Mouse (Mus musculus) spleen, adult 2 months (tissue): ENCODE results near the gene Timm13. TPM values are rescaled to one million over a fixed set of nuclear protein-coding genes. Genes with fewer than 3 reads are reported as not detected.

Source experiments
- DNase-seq, 2 experiments: peaks; one replicate each; pipeline versions ENCODE4 v3.0.0 to v3.0.0-alpha.2; 2012 to 2021; ENCODE audit warnings: low spot score in 2 of 2, low read depth in 1 of 2
- H3K27ac ChIP-seq: fragments of 200-500 bp; 2 replicates; pipeline ENCODE4 v1.5.1; 2012; ENCODE audit warnings: low read length, inconsistent platforms; ENCODE audit not compliant: insufficient read depth
- H3K27me3 ChIP-seq: fragments of 200-500 bp; 2 replicates; pipeline ENCODE4 v1.6.1; 2012; ENCODE audit warnings: mild to moderate bottlenecking, moderate library complexity, low read length, inconsistent platforms; ENCODE audit not compliant: control insufficient read depth, insufficient read depth
- H3K36me3 ChIP-seq: fragments of 200-500 bp; 2 replicates; pipeline ENCODE4 v1.6.1; 2012; ENCODE audit warnings: mild to moderate bottlenecking, low read length, inconsistent platforms; ENCODE audit not compliant: control insufficient read depth, insufficient read depth
- H3K4me1 ChIP-seq: fragments of 200-500 bp; 2 replicates; pipeline ENCODE4 v1.6.1; 2011; ENCODE audit warnings: inconsistent platforms; ENCODE audit not compliant: control insufficient read depth, insufficient read depth, insufficient read length
- H3K4me3 ChIP-seq: fragments of 200-500 bp; 2 replicates; pipeline ENCODE4 v1.5.1; 2011; ENCODE audit warnings: mild to moderate bottlenecking, inconsistent platforms; ENCODE audit not compliant: insufficient read depth, insufficient read length; ENCODE audit errors: extremely low read depth
- CTCF ChIP-seq: fragments of 200-500 bp; IDR thresholded peaks from 2 replicates; pipeline ENCODE4 v1.5.1; 2011; ENCODE audit warnings: mild to moderate bottlenecking, inconsistent platforms; ENCODE audit not compliant: insufficient read depth, insufficient read length, insufficient replicate concordance; ENCODE audit errors: extremely low read depth
- POLR2A ChIP-seq: fragments of 200-500 bp; IDR thresholded peaks from 2 replicates; pipeline ENCODE4 v1.6.1; 2011; ENCODE audit warnings: low read depth, low read length, inconsistent platforms
- WGBS: fragments of 180-500 bp; shearing (Covaris S2); methylation state at CpG from one replicate; pipeline ENCODE4 v1.1.7; 2018; 5-methylcytosine and 5-hydroxymethylcytosine counted together
- polyA plus RNA-seq: library from polyadenylated mRNA; depleted of rRNA; stranded (reverse); fragments of >200 nt; gene quantifications from 2 replicates; pipeline ENCODE4 v1.2.3, GENCODE M21; 2012

Gene Timm13
- polyA plus RNA-seq, 1 experiment = 123 TPM

DNA sequence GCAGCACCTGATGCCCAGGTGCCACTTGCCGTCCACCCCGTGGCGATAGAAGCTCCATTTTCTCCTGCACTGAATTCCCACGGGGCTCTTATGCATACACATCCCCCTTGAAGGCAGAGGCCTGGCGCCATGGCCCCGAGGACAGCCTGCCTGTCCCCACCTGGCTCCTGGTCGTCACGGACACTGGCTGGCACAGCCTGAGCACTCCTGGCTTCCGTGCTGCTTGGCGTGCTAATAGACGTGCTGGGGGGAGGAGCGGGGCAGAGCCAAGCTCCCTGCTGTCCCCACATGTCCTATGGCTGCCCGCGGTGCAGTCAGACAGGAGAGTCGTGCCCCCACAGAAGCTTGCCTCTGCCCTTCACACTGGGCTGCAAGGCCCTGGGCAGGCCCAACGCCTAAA, 36.3 kb downstream of the Timm13 start:
- Histone ChIP-seq H3K36me3 (peaks cover 18% of the 10 kb centered on the region), H3K4me1 (no peaks in the 10 kb centered on the region), H3K4me3 (no peak overlapping the region), H3K27me3 (no peaks in the 10 kb centered on the region), H3K27ac (no peak overlapping the region)
- TF ChIP-seq POLR2A = no peak
- no peak for TF ChIP-seq CTCF
- 95% methylated on average over 16 of the region's 16 CpGs for WGBS
- DNase-seq = no peak

DNA sequence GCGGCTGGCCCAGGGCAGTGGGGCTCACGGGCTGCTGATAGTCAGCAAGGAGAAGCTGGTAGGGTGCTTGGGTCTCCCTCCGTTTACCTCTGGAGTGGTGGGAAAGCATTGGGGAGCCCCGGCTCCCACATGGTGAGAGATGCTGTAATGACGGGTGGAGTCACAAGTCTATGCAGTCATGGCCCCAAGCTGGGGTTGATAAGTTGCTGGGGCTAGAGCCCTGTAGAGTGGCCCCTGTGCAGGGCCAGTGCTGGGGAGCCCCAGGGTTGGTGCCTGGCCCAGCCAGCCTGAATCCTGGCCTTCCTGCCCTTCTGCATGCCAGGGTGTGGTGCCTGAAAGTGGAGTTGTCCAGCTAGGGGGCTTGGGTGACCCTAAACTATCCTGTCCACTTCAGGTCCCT, 38.5 kb downstream of the Timm13 start:
- TF ChIP-seq POLR2A (no peak), CTCF (no peak)
- Histone ChIP-seq H3K36me3 (peaks cover 15% of the 10 kb centered on the region), H3K4me1 (no peaks in the 10 kb centered on the region), H3K27me3 (no peaks in the 10 kb centered on the region), H3K27ac (no peak overlapping the region), H3K4me3 (no peak overlapping the region)
- whole genome bisulfite sequencing = 97% methylated on average over 5 of the region's 5 CpGs
- DNase-seq = no peak

DNA sequence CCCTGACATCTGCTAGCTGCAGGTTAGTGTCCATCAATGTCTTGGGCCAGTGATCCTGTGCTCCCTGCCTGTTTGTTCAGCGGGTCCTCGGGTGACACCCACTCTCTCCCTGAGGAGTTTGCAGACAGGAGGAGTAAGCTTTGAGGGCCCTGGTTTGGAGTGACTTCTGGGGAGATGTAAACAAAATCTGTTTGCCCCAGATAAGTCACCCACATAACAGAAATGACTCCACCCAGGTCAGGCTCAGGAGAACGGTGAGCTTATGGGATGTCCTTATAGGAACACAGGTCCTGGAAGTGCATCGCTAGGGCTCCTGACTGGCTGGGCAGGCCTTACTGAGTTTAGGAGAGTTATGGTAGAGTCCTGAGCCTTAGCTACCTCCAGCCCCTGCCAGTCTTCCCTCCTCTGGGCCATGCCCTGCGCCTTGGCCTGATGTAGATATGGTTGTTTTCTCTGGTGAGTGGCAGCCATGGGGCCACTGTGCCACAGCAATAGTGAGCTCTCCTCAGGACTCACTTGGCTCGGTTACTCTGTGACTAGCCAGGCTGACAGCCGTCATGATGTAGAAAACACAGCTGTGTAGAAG, 42.3 kb downstream of the Timm13 start:
- no peak for DNase-seq
- Histone ChIP-seq H3K4me3 (no peak overlapping the region), H3K4me1 (peaks cover 4% of the 10 kb centered on the region), H3K27ac (peak overlapping the region; percentile 56; the same call in 1 of the 2 replicates), H3K36me3 (peaks cover 12% of the 10 kb centered on the region), H3K27me3 (no peaks in the 10 kb centered on the region)
- WGBS = 79% methylated on average over 7 of the region's 7 CpGs
- TF ChIP-seq POLR2A = no peak
- TF ChIP-seq CTCF = no peak

DNA sequence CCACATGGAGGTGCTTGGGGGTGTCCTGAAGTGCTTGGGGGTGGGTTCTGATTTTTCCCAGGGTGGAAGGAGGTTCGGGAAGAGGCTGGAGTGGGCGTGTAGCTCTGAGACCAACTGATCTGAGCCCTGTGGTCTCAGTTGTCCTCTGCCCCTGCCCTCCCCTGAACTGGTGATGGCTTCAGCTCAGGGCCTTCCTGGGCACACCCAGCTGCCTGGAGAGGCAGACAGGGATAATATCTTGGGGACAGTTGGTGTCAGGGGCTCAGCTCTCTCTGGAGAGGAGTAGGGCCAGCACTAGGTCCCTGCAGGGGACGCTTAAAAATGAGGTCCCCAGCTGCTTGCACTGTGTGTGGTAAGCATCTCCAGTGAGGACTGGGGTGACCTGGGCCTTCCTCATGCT, 42.9 kb downstream of the Timm13 start:
- WGBS = 80% methylated on average over 3 of the region's 3 CpGs
- H3K27me3 ChIP-seq = no peaks in the 10 kb centered on the region
- no peak overlapping the region for H3K4me3 ChIP-seq
- no peak for TF ChIP-seq POLR2A
- TF ChIP-seq CTCF = no peak
- H3K36me3 ChIP-seq = peaks cover 11% of the 10 kb centered on the region
- DNase-seq = no peak
- peak overlapping the region; percentile 26 for H3K27ac ChIP-seq
- H3K4me1 ChIP-seq = peaks cover 4% of the 10 kb centered on the region

DNA sequence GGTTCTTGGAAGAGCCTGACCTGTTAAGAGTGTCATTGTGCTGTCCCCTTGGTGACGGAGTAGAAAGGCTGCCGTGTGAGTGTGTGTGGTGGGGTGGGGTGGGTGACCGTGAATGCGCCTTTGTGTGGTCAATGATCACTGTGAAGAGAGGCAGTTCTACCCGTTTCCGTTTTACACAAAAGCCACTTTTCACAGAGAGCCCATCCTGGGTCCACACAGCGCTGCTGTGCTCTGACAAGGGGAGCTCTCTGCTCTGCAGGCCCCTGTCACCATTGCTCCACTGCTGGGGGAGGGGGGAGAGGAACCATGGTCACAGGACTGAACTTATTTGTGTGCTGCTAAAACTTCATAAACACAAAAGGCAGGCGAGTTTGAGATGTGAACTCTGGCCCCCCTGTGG, 43.4 kb downstream of the Timm13 start:
- Histone ChIP-seq H3K36me3 (peaks cover 11% of the 10 kb centered on the region), H3K27me3 (no peaks in the 10 kb centered on the region), H3K4me1 (peaks cover 4% of the 10 kb centered on the region), H3K4me3 (peak overlapping the region; percentile 9; the same call in 1 of the 2 replicates), H3K27ac (peak overlapping the region; percentile 26)
- no peak for DNase-seq
- TF ChIP-seq CTCF = no peak
- TF ChIP-seq POLR2A = no peak
- WGBS = 58% methylated on average over 8 of the region's 8 CpGs

DNA sequence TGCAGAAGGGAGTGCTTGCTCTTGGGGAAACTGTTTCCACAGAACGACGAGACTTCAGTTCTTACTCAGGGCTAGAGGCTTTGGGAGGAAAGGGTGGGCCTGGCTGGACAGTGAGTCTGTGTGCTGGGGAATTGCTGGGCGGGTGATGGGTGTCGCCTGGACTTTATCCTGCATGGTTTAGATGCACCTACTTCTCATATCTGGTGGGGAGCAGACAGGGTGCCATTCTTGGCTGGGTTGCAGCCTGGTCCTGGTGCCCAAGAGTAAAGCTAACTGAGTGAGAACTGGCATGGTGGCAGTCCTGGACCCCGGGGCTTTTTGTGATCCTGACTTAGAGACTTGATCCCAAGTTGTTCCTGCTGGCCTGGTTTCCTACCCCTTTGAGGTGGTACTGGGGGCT, 43.9 kb downstream of the Timm13 start:
- H3K36me3 ChIP-seq = peaks cover 9% of the 10 kb centered on the region; the same call in 1 of the 2 replicates
- peak overlapping the region; percentile 9; the same call in 1 of the 2 replicates for H3K4me3 ChIP-seq

DNA sequence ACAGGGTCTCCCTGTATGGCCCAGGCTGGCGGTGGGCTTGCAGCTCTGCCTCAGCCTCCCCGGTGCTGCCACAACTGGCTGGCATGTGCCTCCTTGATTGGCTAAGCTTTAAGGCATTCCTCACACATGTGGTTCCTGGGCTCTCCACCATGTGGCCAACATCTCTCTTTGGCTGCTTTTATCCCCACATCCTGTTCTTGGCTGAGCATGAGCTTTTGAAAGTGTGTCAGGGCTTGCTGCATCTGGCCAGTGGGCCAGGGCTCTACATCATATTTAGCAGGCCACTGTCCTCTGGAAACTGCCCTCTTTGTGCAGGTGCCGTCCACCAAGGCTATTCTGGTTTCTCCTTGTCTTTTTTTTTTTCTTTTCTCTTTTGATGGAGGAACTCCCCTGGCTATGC, 44.5 kb downstream of the Timm13 start:
- DNase-seq = no peak
- WGBS = 51% methylated on average over 3 of the region's 3 CpGs
- H3K27ac ChIP-seq = peak overlapping the region; percentile 7
- peaks cover 11% of the 10 kb centered on the region; the same call in 1 of the 2 replicates for H3K36me3 ChIP-seq
- peaks cover 4% of the 10 kb centered on the region for H3K4me1 ChIP-seq
- H3K27me3 ChIP-seq = no peaks in the 10 kb centered on the region
- no peak for TF ChIP-seq POLR2A
- no peak for TF ChIP-seq CTCF
- no peak overlapping the region for H3K4me3 ChIP-seq

More for the DNA sequence above, 43.9 kb downstream of the Timm13 start:
- Histone ChIP-seq H3K27me3 (no peaks in the 10 kb centered on the region), H3K4me1 (peaks cover 4% of the 10 kb centered on the region), H3K27ac (peak overlapping the region; percentile 26)
- TF ChIP-seq CTCF = no peak
- TF ChIP-seq POLR2A = no peak
- no peak for DNase-seq
- 77% methylated on average over 5 of the region's 5 CpGs for WGBS
